Mouse (Mus musculus) intestine, embryonic 14.5 days (tissue): ENCODE data around the gene 4933428M09Rik. TPM values are rescaled to one million over a fixed set of nuclear protein-coding genes. Genes with fewer than 3 reads are reported as not detected.
"Not testable (repeated sequence)": the region's sequence is repeated elsewhere in the genome, so short reads cannot be mapped to it uniquely, and the experiment has no call there.

ENCODE experiments used
- ATAC-seq: fragments of 200-750 bp; cut with Nextera tagmentation; replicated peaks from 2 replicates; pipeline ENCODE4 v1.8.0; 2017; ENCODE audit warnings: low read depth, moderate number of reproducible peaks, moderate TSS enrichment, moderate library complexity; ENCODE audit not compliant: low FRiP score, low TSS enrichment
- DNase-seq: peaks from one replicate; pipeline ENCODE4 v3.0.0-alpha.2; 2018; ENCODE audit warnings: low spot score
- H3K27ac ChIP-seq: fragments of 300-500 bp; sonication (generic); 2 replicates; pipeline ENCODE4 v1.5.1; 2014; ENCODE audit warnings: low read depth, mild to moderate bottlenecking, control low read depth
- H3K27me3 ChIP-seq: fragments of 300-500 bp; sonication (generic); replicated peaks from 2 replicates; pipeline ENCODE4 v1.6.1; 2014; ENCODE audit warnings: low read length, control low read depth; ENCODE audit not compliant: control insufficient read depth, insufficient read depth
- H3K36me3 ChIP-seq: fragments of 300-500 bp; sonication (generic); 2 replicates; pipeline ENCODE4 v1.6.1; 2014; ENCODE audit warnings: low read length, control low read depth; ENCODE audit not compliant: control insufficient read depth, insufficient read depth
- H3K4me1 ChIP-seq: fragments of 300-500 bp; sonication (generic); replicated peaks from 2 replicates; pipeline ENCODE4 v1.6.1; 2014; ENCODE audit warnings: low read length, control low read depth, mixed read lengths; ENCODE audit not compliant: control insufficient read depth, insufficient read depth
- H3K4me2 ChIP-seq: fragments of 300-500 bp; sonication (generic); 2 replicates; pipeline ENCODE4 v1.6.1; 2014; ENCODE audit warnings: low read length
- H3K4me3 ChIP-seq: fragments of 300-500 bp; sonication (generic); 2 replicates; pipeline ENCODE4 v1.5.1; 2014; ENCODE audit warnings: low read depth, low read length, control low read depth, mixed read lengths
- H3K9ac ChIP-seq: fragments of 300-500 bp; sonication (generic); 2 replicates; pipeline ENCODE4 v1.6.1; 2014; ENCODE audit warnings: mild to moderate bottlenecking, low read length
- H3K9me3 ChIP-seq: fragments of 300-500 bp; sonication (generic); 2 replicates; pipeline ENCODE4 v1.6.1; 2016; ENCODE audit warnings: low read length, control low read depth; ENCODE audit not compliant: control insufficient read depth
- WGBS: fragments of 180-500 bp; shearing (Covaris S2); extraction: QIAGEN DNeasy Blood & Tissue Kit; methylation state at CpG from one replicate; pipeline ENCODE4 v1.1.7; 2014; 5-methylcytosine and 5-hydroxymethylcytosine counted together
- polyA plus RNA-seq: library from polyadenylated mRNA; unstranded; fragments of >200 nt; fragmentation: Nextera tagmentation; extraction: Ambion mirVana; gene quantifications from 2 replicates; pipeline ENCODE4 v1.2.1, GENCODE M21; 2014

The 4933428M09Rik gene
- polyA plus RNA-seq: not detected in 2 replicates

DNA sequence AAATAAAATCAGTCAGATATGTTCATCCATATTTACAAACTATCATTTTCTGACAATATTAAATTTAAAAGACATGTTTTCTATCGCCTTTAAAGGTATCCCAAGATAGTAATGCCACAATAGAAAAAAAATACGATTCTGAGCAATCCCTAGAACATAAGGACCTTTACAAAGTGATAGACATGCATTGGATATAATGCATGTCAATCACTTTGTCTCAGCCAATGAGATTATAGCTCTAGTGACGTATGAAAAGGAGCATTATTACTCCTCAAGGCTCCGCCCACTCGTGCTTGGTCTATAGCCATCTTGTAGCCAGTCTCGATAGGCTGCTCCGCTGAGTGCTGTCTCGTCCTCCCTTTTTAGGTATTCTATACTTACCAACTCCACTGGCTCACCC, at the start of gene 4933428M09Rik:
4933428M09Rik (plus strand) TSS at position 301 of the 400 bp plus-strand sequence.
- H3K4me2 ChIP-seq: no peak within 1 kb of the TSS
- 90% methylated on average over 8 of the region's 8 CpGs for WGBS
- no peaks in the 10 kb centered on the region for H3K4me1 ChIP-seq
- DNase-seq (no peak), ATAC-seq (no peak)
- H3K27ac ChIP-seq: no peak within 1 kb of the TSS
- no peak within 1 kb of the TSS for H3K9ac ChIP-seq
- no peaks in the 10 kb centered on the region for H3K27me3 ChIP-seq
- H3K4me3 ChIP-seq: no peak within 1 kb of the TSS
- no peaks in the 10 kb centered on the region for H3K9me3 ChIP-seq
- H3K36me3 ChIP-seq: no peaks in the 10 kb centered on the region

DNA sequence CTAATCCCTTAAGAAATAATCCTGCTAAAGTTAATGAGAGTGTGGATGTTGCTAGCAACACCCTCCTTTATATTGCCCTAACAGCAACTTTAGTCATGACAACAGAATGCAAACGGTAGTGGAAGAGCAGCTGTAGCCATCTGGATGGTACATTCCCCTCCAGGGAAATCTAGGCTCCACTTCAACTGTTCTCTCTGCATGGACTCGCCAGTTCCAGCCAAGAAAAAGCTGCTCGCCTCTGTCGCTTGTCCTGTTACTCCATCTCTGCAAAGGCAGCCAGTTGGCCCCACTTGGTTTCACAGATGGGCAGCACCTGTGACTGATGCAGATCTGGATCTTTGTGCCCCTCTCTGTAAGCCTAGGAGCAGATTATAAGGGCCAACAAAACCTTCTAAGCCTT, 45.0 kb upstream of the 4933428M09Rik start:
- 40% methylated on average over 4 of the region's 4 CpGs for WGBS
- Histone ChIP-seq H3K4me2 (no peak overlapping the region), H3K27ac (no peak overlapping the region), H3K9ac (no peak overlapping the region), H3K27me3 (no peaks in the 10 kb centered on the region), H3K9me3 (no peaks in the 10 kb centered on the region), H3K36me3 (no peaks in the 10 kb centered on the region), H3K4me1 (no peaks in the 10 kb centered on the region), H3K4me3 (no peak overlapping the region)
- ATAC-seq (no peak), DNase-seq (no peak)

DNA sequence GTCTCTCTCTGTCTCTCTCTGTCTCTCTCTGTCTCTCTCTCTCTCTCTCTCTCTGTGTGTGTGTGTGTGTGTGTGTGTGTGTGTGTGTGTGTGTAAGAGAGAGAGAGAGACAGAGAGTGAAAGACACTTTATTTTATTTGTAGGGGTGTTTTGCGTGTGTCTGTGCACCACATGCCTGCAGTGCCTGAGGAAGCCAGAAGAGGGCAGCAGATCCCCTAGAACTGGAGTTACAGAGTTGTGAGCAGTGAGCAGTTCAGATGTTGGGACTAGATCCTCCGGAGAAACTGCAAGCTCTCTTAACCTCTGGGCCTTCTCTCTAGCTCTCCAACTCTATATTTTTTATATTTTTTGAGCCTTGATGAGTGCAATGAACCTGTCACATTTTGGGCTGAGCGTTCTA, 12.5 kb downstream of the 4933428M09Rik start:
- not testable (repeated sequence) for H3K4me3 ChIP-seq, ATAC-seq, H3K27ac ChIP-seq, H3K9ac ChIP-seq, H3K4me1 ChIP-seq, H3K27me3 ChIP-seq, H3K4me2 ChIP-seq, H3K36me3 ChIP-seq, H3K9me3 ChIP-seq
- DNase-seq: peak; percentile 53
- WGBS: 90% methylated on average over 3 of the region's 3 CpGs

GRCm38 (mm10) chrX:139194572-139195279, 15.7 kb downstream of the 4933428M09Rik start:
- no peak overlapping the region for H3K4me3 ChIP-seq
- no peaks in the 10 kb centered on the region for H3K36me3 ChIP-seq
- no peaks in the 10 kb centered on the region for H3K9me3 ChIP-seq
- H3K4me2 ChIP-seq: no peak overlapping the region
- H3K4me1 ChIP-seq: no peaks in the 10 kb centered on the region
- ATAC-seq (no peak), DNase-seq (no peak)
- H3K9ac ChIP-seq: no peak overlapping the region
- no peak overlapping the region for H3K27ac ChIP-seq
- WGBS: 42% methylated on average over 1 of the region's 1 CpGs
- H3K27me3 ChIP-seq: no peaks in the 10 kb centered on the region

GRCm38 (mm10) chrX:139209191-139209828, 30.3 kb downstream of the 4933428M09Rik start:
- peak; percentile 19; the same call in 1 of the 2 replicates for ATAC-seq
- not testable (repeated sequence) for DNase-seq, H3K9ac ChIP-seq, H3K27me3 ChIP-seq, H3K9me3 ChIP-seq, H3K27ac ChIP-seq, H3K36me3 ChIP-seq, H3K4me1 ChIP-seq, H3K4me2 ChIP-seq, H3K4me3 ChIP-seq
- 85% methylated on average over 3 of the region's 4 CpGs for WGBS

GRCm38 (mm10) chrX:139209829-139210225, 30.8 kb downstream of the 4933428M09Rik start, which contains the start of gene Mum1l1:
Gene Mum1l1, plus strand, starts transcription at chrX:139210042.
- Histone ChIP-seq H3K4me2 (peak within 1 kb of the TSS; percentile 49), H3K4me3 (peak within 1 kb of the TSS; percentile 41), H3K27ac (no peak within 1 kb of the TSS), H3K36me3 (no peaks in the 10 kb centered on the region), H3K9ac (peak within 1 kb of the TSS; percentile 42; the same call in 1 of the 2 replicates), H3K4me1 (no peaks in the 10 kb centered on the region), H3K9me3 (no peaks in the 10 kb centered on the region), H3K27me3 (no peaks in the 10 kb centered on the region)
- WGBS: 9% methylated on average over 30 of the region's 31 CpGs
- DNase-seq (peak; percentile 70), ATAC-seq (peak; percentile 90)

DNA sequence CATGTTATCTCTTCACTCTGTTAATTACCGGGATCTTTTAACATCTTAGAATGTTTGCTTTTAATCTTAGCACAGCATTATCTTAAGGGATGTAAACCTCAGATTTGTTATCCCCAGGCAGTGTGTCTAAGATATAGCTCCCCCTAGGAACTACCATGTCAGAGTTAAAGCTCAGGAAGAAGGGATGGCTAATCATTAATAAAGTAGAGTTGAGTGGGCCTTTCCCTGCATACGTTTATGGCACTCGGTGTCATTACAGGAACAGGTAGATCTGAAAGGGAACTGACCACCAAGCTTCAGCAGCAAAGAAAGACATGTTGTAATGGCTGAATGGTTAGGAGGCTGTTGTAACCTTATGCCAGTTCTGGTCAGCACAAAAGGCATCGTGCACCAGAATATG, 35.7 kb downstream of the 4933428M09Rik start:
- Histone ChIP-seq H3K4me2 (no peak overlapping the region), H3K36me3 (no peaks in the 10 kb centered on the region), H3K4me3 (no peak overlapping the region), H3K9ac (no peak overlapping the region), H3K4me1 (no peaks in the 10 kb centered on the region), H3K9me3 (no peaks in the 10 kb centered on the region), H3K27ac (no peak overlapping the region), H3K27me3 (no peaks in the 10 kb centered on the region)
- WGBS: 55% methylated on average over 4 of the region's 4 CpGs
- DNase-seq (no peak), ATAC-seq (no peak)

GRCm38 (mm10) chrX:139216409-139216808, 37.4 kb downstream of the 4933428M09Rik start:
- ATAC-seq: no peak
- Histone ChIP-seq H3K27me3 (no peaks in the 10 kb centered on the region), H3K4me2 (peak overlapping the region; percentile 47), H3K4me3 (no peak overlapping the region), H3K9me3 (no peaks in the 10 kb centered on the region), H3K4me1 (no peaks in the 10 kb centered on the region), H3K9ac (no peak overlapping the region), H3K36me3 (no peaks in the 10 kb centered on the region), H3K27ac (no peak overlapping the region)
- WGBS: 66% methylated on average over 5 of the region's 5 CpGs
- no peak for DNase-seq
